In genomic region chr17:71769564-71769963, GRCm38 (mm10) we compare ENCODE assay signal across 14 mouse cellular contexts. TPM values are rescaled to one million over a fixed set of nuclear protein-coding genes. Genes with fewer than 3 reads are reported as not detected.
DNase-seq lines count a peak whose midpoint lies in the region; ATAC-seq lines count a peak whose summit lies in the region.
"Had no signal": no experiment of that assay in that cellular context is flagged by ENCODE, and none has a peak within 500 bp of the region (broad histone marks: within the 10 kb centered on the region; RNA-seq: fewer than 3 reads in every experiment).

No protein-coding gene starts in this region.

- H3K4me3 ChIP-seq in embryonic facial prominence, embryonic 10.5 days: no peak overlapping the region
- H3K4me3 ChIP-seq in forebrain, embryonic 15.5 days: no peak overlapping the region
- no peak overlapping the region for H3K4me3 ChIP-seq in neural tube, embryonic 14.5 days (ENCODE audit: low read depth, low read length)
- no peak overlapping the region for H3K4me3 ChIP-seq in heart, embryonic 10.5 days
- H3K4me3 ChIP-seq: liver, embryonic 13.5 days had no signal

- H3K36me3 ChIP-seq in embryonic facial prominence, embryonic 10.5 days (replicated peaks): no peaks in the 10 kb centered on the region
- no peaks in the 10 kb centered on the region for H3K36me3 ChIP-seq in forebrain, embryonic 15.5 days
- H3K36me3 ChIP-seq in neural tube, embryonic 14.5 days (ENCODE audit: control insufficient read depth, insufficient read depth, low read length): no peaks in the 10 kb centered on the region
- H3K36me3 ChIP-seq in heart, embryonic 10.5 days: no peaks in the 10 kb centered on the region
- H3K36me3 ChIP-seq: liver, embryonic 13.5 days had no signal

- H3K4me2 ChIP-seq in forebrain, embryonic 15.5 days (replicated peaks): no peak overlapping the region
- H3K4me2 ChIP-seq in neural tube, embryonic 14.5 days (ENCODE audit: low read depth, low read length): no peak overlapping the region
- H3K4me2 ChIP-seq: liver, embryonic 13.5 days had no signal

- H3K9me3 ChIP-seq in embryonic facial prominence, embryonic 10.5 days: no peaks in the 10 kb centered on the region
- no peaks in the 10 kb centered on the region for H3K9me3 ChIP-seq in forebrain, embryonic 15.5 days
- no peaks in the 10 kb centered on the region for H3K9me3 ChIP-seq in neural tube, embryonic 14.5 days (ENCODE audit: control insufficient read depth, low read length)
- H3K9me3 ChIP-seq in heart, embryonic 10.5 days: no peaks in the 10 kb centered on the region
- H3K9me3 ChIP-seq: liver, embryonic 13.5 days had no signal

- no peak overlapping the region for H3K9ac ChIP-seq in forebrain, embryonic 15.5 days (replicated peaks)
- H3K9ac ChIP-seq in neural tube, embryonic 14.5 days (replicated peaks; ENCODE audit: low read depth, low read length): no peak overlapping the region
- H3K9ac ChIP-seq: liver, embryonic 13.5 days had no signal

- H3K27me3 ChIP-seq in embryonic facial prominence, embryonic 10.5 days (replicated peaks; ENCODE audit: low read depth, poor library complexity, severe bottlenecking): no peaks in the 10 kb centered on the region
- H3K27me3 ChIP-seq in forebrain, embryonic 15.5 days: no peaks in the 10 kb centered on the region
- H3K27me3 ChIP-seq in neural tube, embryonic 14.5 days (ENCODE audit: control insufficient read depth, insufficient read depth, low read length): no peaks in the 10 kb centered on the region
- H3K27me3 ChIP-seq in heart, embryonic 10.5 days (ENCODE audit: insufficient read depth, poor library complexity, severe bottlenecking): no peaks in the 10 kb centered on the region
- H3K27me3 ChIP-seq: liver, embryonic 13.5 days had no signal

- no peak overlapping the region; the same call in 1 of the 2 replicates for H3K27ac ChIP-seq in embryonic facial prominence, embryonic 10.5 days (replicated peaks)
- H3K27ac ChIP-seq in forebrain, embryonic 15.5 days (replicated peaks): no peak overlapping the region
- H3K27ac ChIP-seq in neural tube, embryonic 14.5 days (ENCODE audit: low read depth, low read length): no peak overlapping the region
- H3K27ac ChIP-seq in heart, embryonic 10.5 days: no peak overlapping the region
- H3K27ac ChIP-seq: liver, embryonic 13.5 days had no signal

- peak; percentile 38 for DNase-seq in embryonic facial prominence, embryonic 10.5 days (ENCODE audit: low spot score)
- DNase-seq in mesoderm, embryonic 11.5 days (ENCODE audit: low read depth, low spot score): peak; percentile 48
- no peak for DNase-seq in B cell, adult 2 months
- DNase-seq in layer of hippocampus, postnatal 36 days: no peak
- DNase-seq in heart, embryonic 10.5 days (ENCODE audit: low spot score): no peak
- DNase-seq: cerebellum, adult 2 months; heart, postnatal 10 days; kidney, adult 2 months; liver, embryonic 13.5 days had no signal

- ATAC-seq in forebrain, embryonic 15.5 days (replicated peaks): peak; percentile 57; the same call in 1 of the 2 replicates
- peak; percentile 56; the same call in 1 of the 2 replicates for ATAC-seq in neural tube, embryonic 14.5 days (ENCODE audit: low read depth)
- ATAC-seq in CD4-positive, CD25-positive, alpha-beta regulatory T cell, adult 4 months: no peak

- WGBS in embryonic facial prominence, embryonic 10.5 days: 26% methylated on average over 6 of the region's 6 CpGs
- 5% methylated on average over 6 of the region's 6 CpGs for WGBS in forebrain, embryonic 15.5 days
- WGBS in neural tube, embryonic 14.5 days: 8% methylated on average over 6 of the region's 6 CpGs
- WGBS in heart, embryonic 10.5 days: 61% methylated on average over 6 of the region's 6 CpGs

- peaks cover 8% of the 10 kb centered on the region; the same call in 1 of the 2 replicates for H3K4me1 ChIP-seq in embryonic facial prominence, embryonic 10.5 days
- H3K4me1 ChIP-seq in forebrain, embryonic 15.5 days: peaks cover 9% of the 10 kb centered on the region; the same call in 1 of the 2 replicates
- no peaks in the 10 kb centered on the region for H3K4me1 ChIP-seq in neural tube, embryonic 14.5 days (ENCODE audit: control insufficient read depth, insufficient read depth, low read length)
- H3K4me1 ChIP-seq in heart, embryonic 10.5 days: no peaks in the 10 kb centered on the region
- H3K4me1 ChIP-seq: liver, embryonic 13.5 days had no signal

RNA-seq across cellular contexts. Expression of gene Clip4, which starts 1.3 kb away (rescaled TPM):
- 3.5 and 3.8 TPM in 2 replicates for polyA plus RNA-seq in embryonic facial prominence, embryonic 10.5 days (2016; fragmentation: Nextera tagmentation; extraction: Ambion mirVana)
- 9.6 and 10.3 TPM in 2 replicates for polyA plus RNA-seq in forebrain, embryonic 15.5 days (2015; fragmentation: Nextera tagmentation; extraction: Ambion mirVana)
- polyA plus RNA-seq in neural tube, embryonic 14.5 days (2014; fragmentation: Nextera tagmentation; extraction: Ambion mirVana): 20.9 and 22.5 TPM in 2 replicates
- polyA plus RNA-seq in CD4-positive, CD25-positive, alpha-beta regulatory T cell, adult 4 months (2017; shearing (Covaris generic)): not detected
- total RNA-seq in layer of hippocampus, postnatal 36 days (2021): 10 to 100 TPM; 73.0 to 82.8 TPM
- 13.9 and 27.9 TPM in 2 replicates for polyA plus RNA-seq in heart, embryonic 10.5 days (2016; fragmentation: Nextera tagmentation; extraction: Ambion mirVana)

RNA-seq across cellular contexts. Expression of gene Pcare, which starts 16.9 kb away (rescaled TPM):
- polyA plus RNA-seq in embryonic facial prominence, embryonic 10.5 days (2016; fragmentation: Nextera tagmentation; extraction: Ambion mirVana): not detected in 2 replicates
- polyA plus RNA-seq in forebrain, embryonic 15.5 days (2015; fragmentation: Nextera tagmentation; extraction: Ambion mirVana): not detected in 2 replicates
- not detected in 2 replicates for polyA plus RNA-seq in neural tube, embryonic 14.5 days (2014; fragmentation: Nextera tagmentation; extraction: Ambion mirVana)
- not detected for polyA plus RNA-seq in CD4-positive, CD25-positive, alpha-beta regulatory T cell, adult 4 months (2017; shearing (Covaris generic))
- total RNA-seq in layer of hippocampus, postnatal 36 days (2021): under 1 TPM in 1 of 2 experiments, not detected in 1; 0.07 TPM
- polyA plus RNA-seq in heart, embryonic 10.5 days (2016; fragmentation: Nextera tagmentation; extraction: Ambion mirVana): 0.03 TPM in 1 of 2 replicates, not detected in the other
- polyA plus RNA-seq: cerebellum, adult 2 months; gonadal fat pad, adult 2 months; kidney, adult 2 months; spleen, adult 2 months had no signal

Comparison
In these comparisons a context has a peak if more than half of its experiments do, and no peak if none do; other contexts are left out.
1. DNase-seq: peak in embryonic facial prominence, embryonic 10.5 days (single experiment) and mesoderm, embryonic 11.5 days (single experiment); none in B cell, adult 2 months (0 of 2), layer of hippocampus, postnatal 36 days (0 of 2) and heart, embryonic 10.5 days (single experiment).